Mouse (Mus musculus) hindbrain, embryonic 11.5 days (tissue): ENCODE results near the gene Cxadr. TPM values are rescaled to one million over a fixed set of nuclear protein-coding genes. Genes with fewer than 3 reads are reported as not detected.

Experiments used
- ATAC-seq: fragments of 200-750 bp; cut with Nextera tagmentation; 2 replicates; pipeline ENCODE4 v1.8.0; 2017; ENCODE audit warnings: mild to moderate bottlenecking, moderate TSS enrichment, moderate library complexity; ENCODE audit not compliant: low FRiP score
- DNase-seq: peaks from one replicate; pipeline ENCODE4 v3.0.0-alpha.2; 2015; ENCODE audit warnings: low spot score
- H3K27ac ChIP-seq: fragments of 300-500 bp; sonication (generic); 2 replicates; pipeline ENCODE4 v1.5.1; 2014; ENCODE audit warnings: mild to moderate bottlenecking, low read depth, low read length
- H3K27me3 ChIP-seq: fragments of 300-500 bp; sonication (generic); 2 replicates; pipeline ENCODE4 v1.6.1; 2014; ENCODE audit warnings: mild to moderate bottlenecking, low read length, moderate library complexity, mixed read lengths; ENCODE audit not compliant: control insufficient read depth, insufficient read depth
- H3K36me3 ChIP-seq: fragments of 300-500 bp; sonication (generic); 2 replicates; pipeline ENCODE4 v1.6.1; 2014; ENCODE audit warnings: mild to moderate bottlenecking, low read length, moderate library complexity, mixed read lengths; ENCODE audit not compliant: control insufficient read depth, insufficient read depth
- H3K4me1 ChIP-seq: fragments of 300-500 bp; sonication (generic); replicated peaks from 2 replicates; pipeline ENCODE4 v1.6.1; 2014; ENCODE audit warnings: low read length, mixed read lengths; ENCODE audit not compliant: control insufficient read depth, insufficient read depth
- H3K4me2 ChIP-seq: fragments of 300-500 bp; sonication (generic); replicated peaks from 2 replicates; pipeline ENCODE4 v1.6.1; 2014; ENCODE audit warnings: mild to moderate bottlenecking, low read depth, low read length
- H3K4me3 ChIP-seq: fragments of 300-500 bp; sonication (generic); 2 replicates; pipeline ENCODE4 v1.5.1; 2014; ENCODE audit warnings: low read depth, low read length
- H3K9ac ChIP-seq: fragments of 300-500 bp; sonication (generic); 2 replicates; pipeline ENCODE4 v1.6.1; 2014; ENCODE audit warnings: low read depth, low read length
- H3K9me3 ChIP-seq: fragments of 300-500 bp; sonication (generic); 2 replicates; pipeline ENCODE4 v1.6.1; 2016; ENCODE audit warnings: low read length; ENCODE audit not compliant: control insufficient read depth
- WGBS: fragments of 180-500 bp; shearing (Covaris S2); extraction: QIAGEN DNeasy Blood & Tissue Kit; methylation state at CpG from one replicate; pipeline ENCODE4 v1.1.7; 2014; 5-methylcytosine and 5-hydroxymethylcytosine counted together
- polyA plus RNA-seq: library from polyadenylated mRNA; unstranded; fragments of >200 nt; fragmentation: Nextera tagmentation; extraction: Ambion mirVana; gene quantifications from 2 replicates; pipeline ENCODE4 v1.2.1, GENCODE M21; 2014

The Cxadr gene
- polyA plus RNA-seq, 1 experiment from 2014 or later, result 64.7 TPM

GRCm38 (mm10) chr16:78391354-78391753, 90.1 kb downstream of the Cxadr start:
- Histone ChIP-seq H3K27me3 (no peaks in the 10 kb centered on the region), H3K36me3 (no peaks in the 10 kb centered on the region), H3K4me2 (no peak overlapping the region), H3K27ac (no peak overlapping the region), H3K9me3 (no peaks in the 10 kb centered on the region), H3K9ac (no peak overlapping the region), H3K4me3 (no peak overlapping the region), H3K4me1 (no peaks in the 10 kb centered on the region)
- ATAC-seq (no peak), DNase-seq (no peak)
- 76% methylated on average over 2 of the region's 2 CpGs for WGBS

DNA sequence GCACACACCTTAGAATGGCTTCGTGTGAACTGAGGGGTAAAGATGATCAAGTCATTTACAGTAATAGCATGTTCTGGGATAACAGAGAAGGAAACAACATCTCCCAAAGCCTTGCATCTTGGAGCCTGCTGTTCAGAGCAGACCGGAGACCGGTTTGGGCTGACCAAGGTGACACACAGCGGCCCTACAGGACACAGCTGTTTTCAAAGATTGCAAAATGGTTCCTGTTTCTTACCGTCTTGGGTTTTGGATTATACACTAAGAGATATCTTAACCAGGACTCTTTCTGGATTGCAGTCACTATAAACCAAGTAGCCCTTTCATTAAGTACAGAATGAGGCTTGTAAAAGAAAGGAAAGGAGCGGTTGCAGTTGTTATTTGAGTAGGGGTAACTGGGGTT, 97.4 kb downstream of the Cxadr start:
- ATAC-seq (no peak), DNase-seq (no peak)
- no peak overlapping the region for H3K27ac ChIP-seq
- no peak overlapping the region for H3K9ac ChIP-seq
- WGBS, result 90% methylated on average over 6 of the region's 6 CpGs
- H3K9me3 ChIP-seq, result no peaks in the 10 kb centered on the region
- no peak overlapping the region for H3K4me3 ChIP-seq
- no peaks in the 10 kb centered on the region for H3K36me3 ChIP-seq
- no peaks in the 10 kb centered on the region for H3K27me3 ChIP-seq
- H3K4me2 ChIP-seq, result no peak overlapping the region
- H3K4me1 ChIP-seq, result no peaks in the 10 kb centered on the region

DNA sequence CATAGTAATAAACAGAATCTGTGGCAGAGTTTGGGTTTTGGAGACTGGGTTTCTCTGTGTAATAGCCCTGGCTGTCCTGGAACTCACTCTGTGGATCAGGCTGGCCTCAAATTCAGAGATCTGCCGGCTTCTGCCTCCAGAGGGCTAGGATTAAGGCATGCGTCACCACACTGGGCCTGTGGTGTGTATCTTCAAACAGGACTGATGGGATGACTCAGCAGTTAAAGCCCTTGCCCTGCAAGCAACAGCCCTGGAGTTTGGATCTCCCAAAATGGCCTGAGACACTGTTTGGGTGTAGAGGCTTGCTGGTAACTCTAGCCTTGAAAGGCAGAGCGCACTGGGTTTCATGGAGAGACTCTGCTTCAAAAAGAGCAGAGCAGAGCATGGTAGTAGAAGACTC, 98.1 kb downstream of the Cxadr start:
- H3K4me3 ChIP-seq, result no peak overlapping the region
- no peak for DNase-seq
- no peak overlapping the region for H3K27ac ChIP-seq

GRCm38 (mm10) chr16:78402316-78402715, 101.0 kb downstream of the Cxadr start:
- no peaks in the 10 kb centered on the region for H3K4me1 ChIP-seq
- H3K9ac ChIP-seq, result no peak overlapping the region
- H3K27me3 ChIP-seq, result no peaks in the 10 kb centered on the region
- DNase-seq (no peak), ATAC-seq (no peak)
- H3K4me3 ChIP-seq, result no peak overlapping the region
- no peak overlapping the region for H3K27ac ChIP-seq
- H3K4me2 ChIP-seq, result no peak overlapping the region
- H3K36me3 ChIP-seq, result no peaks in the 10 kb centered on the region
- no peaks in the 10 kb centered on the region for H3K9me3 ChIP-seq
- 56% methylated on average over 2 of the region's 2 CpGs for WGBS

More for the DNA sequence above, 98.1 kb downstream of the Cxadr start:
- Histone ChIP-seq H3K9me3 (no peaks in the 10 kb centered on the region), H3K36me3 (no peaks in the 10 kb centered on the region), H3K27me3 (no peaks in the 10 kb centered on the region), H3K9ac (no peak overlapping the region), H3K4me1 (no peaks in the 10 kb centered on the region), H3K4me2 (no peak overlapping the region)
- no peak for ATAC-seq
- WGBS, result 93% methylated on average over 3 of the region's 3 CpGs

- H3K4me1 ChIP-seq, result no peaks in the 10 kb centered on the region
- no peak overlapping the region for H3K9ac ChIP-seq
- ATAC-seq (no peak), DNase-seq (no peak)
- H3K4me2 ChIP-seq, result no peak overlapping the region
- H3K4me3 ChIP-seq, result no peak overlapping the region
- no peak overlapping the region for H3K27ac ChIP-seq
- no peaks in the 10 kb centered on the region for H3K27me3 ChIP-seq
- 84% methylated on average over 2 of the region's 2 CpGs for WGBS
- no peaks in the 10 kb centered on the region for H3K9me3 ChIP-seq
- no peaks in the 10 kb centered on the region for H3K36me3 ChIP-seq
Observed at GRCm38 (mm10) chr16:78406657-78407056, 105.4 kb downstream of the Cxadr start.

- H3K9me3 ChIP-seq, result no peaks in the 10 kb centered on the region
- no peak for DNase-seq
- ATAC-seq, result no peak
- no peak overlapping the region for H3K27ac ChIP-seq
- no peaks in the 10 kb centered on the region for H3K36me3 ChIP-seq
- H3K4me3 ChIP-seq, result no peak overlapping the region
- no peak overlapping the region for H3K4me2 ChIP-seq
- H3K27me3 ChIP-seq, result no peaks in the 10 kb centered on the region
- H3K9ac ChIP-seq, result no peak overlapping the region
- 95% methylated on average over 6 of the region's 6 CpGs for WGBS
- no peaks in the 10 kb centered on the region for H3K4me1 ChIP-seq
Observed at GRCm38 (mm10) chr16:78407855-78408254, 106.6 kb downstream of the Cxadr start.

Other genes starting within 250 kb of the Cxadr start
- 43.7 and 45.8 TPM in 2 replicates for gene Btg3, start 75.7 kb downstream of the Cxadr start, polyA plus RNA-seq